Mouse (Mus musculus) MN1 (cell line): ENCODE data around the gene Abcc4.

Experiments used
- DNase-seq: peaks from one replicate; pipeline ENCODE4 v3.0.0-alpha.2; 2016; ENCODE audit warnings: low spot score

Abcc4 gene

DNA sequence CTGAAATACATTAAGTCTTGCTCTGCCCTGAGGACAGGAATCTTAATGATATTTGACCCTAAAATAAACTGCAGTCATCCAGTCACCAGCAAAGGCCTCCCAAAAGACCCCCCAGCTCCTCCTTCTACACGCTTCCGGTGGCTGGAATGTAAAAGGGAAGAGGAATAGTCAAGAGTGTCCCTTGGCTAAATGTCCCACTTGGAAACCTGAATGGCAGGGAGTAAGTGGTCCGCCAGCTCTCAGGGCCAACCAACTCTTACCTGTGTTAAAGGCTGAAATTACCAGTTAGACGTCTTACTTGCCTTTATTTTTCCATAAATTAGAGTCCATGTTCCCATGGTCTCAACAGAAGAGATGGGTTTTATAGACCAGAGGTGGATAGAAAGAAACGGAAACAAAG, 6.9 kb upstream of the Abcc4 start:
- DNase-seq = no peak

GRCm38 (mm10) chr14:118710945-118711344, 4.9 kb upstream of the Abcc4 start:
- no peak for DNase-seq

- peak; percentile 84 for DNase-seq
Measured at GRCm38 (mm10) chr14:118709736-118710135, 3.7 kb upstream of the Abcc4 start.

- no peak for DNase-seq
Measured at GRCm38 (mm10) chr14:118708126-118708525, 2.1 kb upstream of the Abcc4 start.

GRCm38 (mm10) chr14:118706962-118707361, 943 bp upstream of the Abcc4 start:
- no peak for DNase-seq

DNA sequence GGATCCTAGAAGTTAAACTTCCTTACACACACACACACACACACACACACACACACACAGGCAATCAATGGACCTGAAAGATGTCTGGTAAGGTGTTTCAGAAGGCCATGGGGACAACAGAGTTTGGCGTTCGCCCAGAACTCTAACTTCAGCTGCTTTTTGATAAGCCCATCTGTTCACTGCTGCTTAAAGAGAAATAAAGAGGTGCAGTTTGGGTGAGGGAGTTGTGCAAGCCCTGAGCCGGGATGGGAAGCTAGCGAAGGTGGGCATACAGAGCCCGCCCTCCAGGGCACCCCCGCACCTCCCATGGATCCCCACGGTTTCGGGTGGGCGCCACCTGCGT, 583 bp downstream of the Abcc4 start:
- no peak for DNase-seq

GRCm38 (mm10) chr14:118703363-118703762, 2.7 kb downstream of the Abcc4 start:
- DNase-seq = peak; percentile 64

GRCm38 (mm10) chr14:118701991-118702608, 3.9 kb downstream of the Abcc4 start:
- peak; percentile 34 for DNase-seq

- DNase-seq = no peak
Measured at GRCm38 (mm10) chr14:118700576-118700975, 5.4 kb downstream of the Abcc4 start.

GRCm38 (mm10) chr14:118699963-118700362, 6.1 kb downstream of the Abcc4 start:
- no peak for DNase-seq

GRCm38 (mm10) chr14:118699508-118699907, 6.5 kb downstream of the Abcc4 start:
- DNase-seq = no peak

DNA sequence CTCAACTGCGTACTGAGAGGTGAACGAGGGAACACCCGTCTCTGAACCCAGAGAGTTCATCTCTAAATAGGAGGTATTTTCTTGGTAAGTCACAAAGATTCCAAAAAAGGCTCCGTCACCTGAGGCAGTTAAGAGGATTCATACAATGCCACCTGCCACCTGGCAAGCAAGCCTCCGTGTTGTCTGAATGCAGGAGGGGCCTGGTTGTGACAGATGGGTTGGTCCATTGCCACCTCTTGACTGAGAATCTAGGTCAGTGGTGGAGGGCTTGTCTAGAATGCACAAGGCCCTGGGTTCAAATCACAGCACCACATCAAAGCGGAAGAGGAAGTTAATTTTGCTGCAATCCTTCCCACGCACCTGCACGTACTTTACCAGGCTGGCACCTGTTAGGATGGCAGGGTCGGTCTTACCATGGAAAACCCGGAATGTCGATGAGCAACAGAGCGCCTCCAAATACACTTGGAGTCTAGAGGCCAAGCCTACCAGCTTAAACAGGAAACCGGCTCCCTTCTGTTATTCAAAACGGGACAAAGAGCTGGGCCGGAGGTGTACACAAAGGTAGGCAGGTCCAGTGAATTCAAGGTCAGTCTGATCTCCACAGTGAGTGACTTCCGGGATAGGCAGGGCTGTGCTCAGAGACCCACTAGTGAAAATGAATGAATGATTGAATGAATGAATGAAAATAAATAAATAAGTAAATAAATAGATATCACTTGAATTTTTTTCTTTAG, 9.3 kb downstream of the Abcc4 start:
- DNase-seq = no peak

DNA sequence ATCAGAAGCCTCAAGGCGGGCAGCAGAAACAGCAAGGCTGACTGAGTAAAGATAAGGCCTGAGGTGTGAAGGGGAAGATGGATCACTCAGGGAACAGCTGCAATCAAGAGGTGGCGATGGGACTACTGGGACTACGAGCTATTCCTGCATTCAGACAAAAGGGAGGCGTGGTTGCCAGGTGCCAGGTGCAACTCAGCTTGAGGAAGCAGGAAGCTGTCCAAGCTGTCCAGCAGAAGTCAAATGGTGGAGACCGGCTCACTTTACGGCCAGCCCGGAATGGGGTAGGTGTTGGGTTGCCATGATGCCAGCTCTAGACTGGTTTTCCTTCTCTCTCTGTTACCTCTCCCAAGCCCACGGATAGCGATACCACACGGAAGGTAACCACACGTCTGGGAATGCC, 10.2 kb downstream of the Abcc4 start:
- no peak for DNase-seq

DNA sequence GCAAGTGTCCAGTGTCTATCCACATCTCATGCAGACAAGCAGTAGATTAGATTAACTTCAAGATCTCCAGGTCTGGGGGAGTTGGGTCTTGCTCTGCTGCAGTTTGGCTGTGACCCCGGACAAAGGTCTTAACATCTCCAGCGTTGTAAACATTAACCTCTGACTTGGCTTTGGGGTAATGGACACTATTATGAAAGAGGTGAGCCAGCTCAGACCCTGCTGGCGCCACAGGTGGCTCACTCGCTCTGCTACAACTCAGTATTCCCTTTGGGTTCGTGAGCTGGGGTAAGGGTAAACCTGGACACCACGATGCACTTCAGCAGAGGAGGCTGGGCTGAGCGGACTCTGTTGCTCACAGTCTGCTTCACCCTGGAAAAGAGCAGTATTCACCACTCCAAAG, 11.7 kb downstream of the Abcc4 start:
- no peak for DNase-seq

DNA sequence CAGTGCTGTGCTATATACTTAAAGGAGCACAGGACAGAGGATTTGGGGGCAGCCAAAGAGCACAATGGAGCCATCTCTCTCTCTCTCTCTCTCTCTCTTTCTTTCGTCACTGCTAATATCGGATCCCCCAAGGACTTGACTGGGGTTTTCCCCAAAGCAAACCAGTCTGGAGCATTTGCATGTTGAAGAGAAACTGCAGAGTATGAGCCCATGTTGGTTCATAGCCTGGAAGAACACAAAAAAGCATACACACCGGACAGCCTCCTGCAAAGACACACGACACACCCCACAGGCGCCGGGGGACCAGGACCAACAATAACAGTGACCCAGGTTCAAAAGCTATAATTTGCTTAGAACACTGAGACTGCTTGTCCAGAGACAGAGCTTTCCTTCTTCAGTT, 14.1 kb downstream of the Abcc4 start:
- DNase-seq = no peak

DNA sequence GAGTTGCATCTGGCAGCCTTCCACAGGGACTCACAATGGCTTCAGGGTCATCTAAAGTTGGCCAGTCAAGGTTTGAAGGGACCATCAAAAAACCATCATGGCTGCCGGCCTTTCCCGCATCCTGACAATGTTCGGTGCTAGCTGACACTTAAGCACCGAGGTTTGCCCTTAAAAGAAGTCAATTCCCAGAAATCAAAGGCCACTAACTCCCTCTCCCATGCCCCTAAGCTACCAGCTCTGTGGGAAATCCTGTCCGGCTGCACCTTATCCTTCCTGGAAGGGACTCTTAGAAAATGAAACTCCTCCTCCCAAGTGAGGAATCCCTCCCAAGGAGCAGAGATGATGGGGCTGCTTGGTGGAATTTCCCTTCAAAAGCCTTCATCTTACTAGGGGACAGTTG, 14.6 kb downstream of the Abcc4 start:
- no peak for DNase-seq

DNA sequence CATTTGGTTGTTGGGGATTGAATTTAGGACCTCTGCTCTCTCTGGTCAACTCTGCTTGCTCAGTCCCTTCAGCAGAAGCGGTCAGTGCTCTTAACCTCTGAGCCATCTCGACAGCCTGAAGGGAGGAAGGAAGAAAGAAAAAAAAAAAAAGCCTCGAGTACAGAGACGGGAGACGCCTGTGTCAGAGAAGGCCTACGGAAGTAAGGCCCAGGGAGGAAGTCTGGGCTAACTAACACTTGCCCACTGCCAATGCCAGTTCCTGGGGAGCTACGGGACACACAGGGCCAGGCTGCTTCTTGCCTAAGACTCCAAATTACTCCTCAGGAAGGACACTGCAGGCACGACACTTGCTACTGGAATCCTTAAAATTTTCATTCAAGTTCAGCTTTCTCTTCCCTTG, 15.1 kb downstream of the Abcc4 start:
- no peak for DNase-seq

GRCm38 (mm10) chr14:118690336-118690735, 15.7 kb downstream of the Abcc4 start:
- no peak for DNase-seq

- DNase-seq = no peak
Measured at GRCm38 (mm10) chr14:118688643-118689042, 17.4 kb downstream of the Abcc4 start.

- DNase-seq = no peak
Measured at GRCm38 (mm10) chr14:118686861-118687260, 19.2 kb downstream of the Abcc4 start.

GRCm38 (mm10) chr14:118685572-118685971, 20.4 kb downstream of the Abcc4 start:
- DNase-seq = no peak

DNA sequence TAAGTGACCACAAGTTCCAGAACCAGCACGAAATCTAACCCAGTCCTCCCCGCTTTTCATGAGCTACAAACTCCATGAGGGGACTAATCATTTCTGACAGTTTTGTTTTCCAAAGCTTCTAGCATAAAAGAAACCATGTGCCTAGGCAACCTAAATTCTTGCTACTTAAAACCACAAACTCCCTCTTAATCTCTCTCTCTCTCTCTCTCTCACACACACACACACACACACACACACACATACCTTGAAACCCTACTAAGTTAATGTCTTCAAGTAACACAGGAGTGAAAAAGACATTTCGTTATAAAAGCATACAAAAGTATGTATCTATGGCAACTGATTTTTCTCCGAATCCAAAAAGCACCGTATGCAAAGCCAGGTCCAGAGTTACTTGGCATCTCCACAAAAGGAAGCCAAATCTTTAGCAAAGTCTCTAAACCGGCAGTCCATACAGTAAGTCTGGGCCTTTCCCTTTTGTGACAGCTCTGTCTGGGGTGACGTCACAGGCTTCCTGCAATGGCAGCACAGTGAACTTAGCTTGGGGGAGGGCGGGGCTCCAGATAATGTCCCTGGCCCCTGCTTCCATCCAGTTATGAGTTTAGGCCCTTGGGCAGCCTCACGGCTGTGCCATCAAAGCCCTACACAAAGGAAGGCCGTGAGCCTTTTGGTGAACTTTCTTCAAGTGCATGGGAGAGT, 23.5 kb downstream of the Abcc4 start:
- DNase-seq = no peak

DNA sequence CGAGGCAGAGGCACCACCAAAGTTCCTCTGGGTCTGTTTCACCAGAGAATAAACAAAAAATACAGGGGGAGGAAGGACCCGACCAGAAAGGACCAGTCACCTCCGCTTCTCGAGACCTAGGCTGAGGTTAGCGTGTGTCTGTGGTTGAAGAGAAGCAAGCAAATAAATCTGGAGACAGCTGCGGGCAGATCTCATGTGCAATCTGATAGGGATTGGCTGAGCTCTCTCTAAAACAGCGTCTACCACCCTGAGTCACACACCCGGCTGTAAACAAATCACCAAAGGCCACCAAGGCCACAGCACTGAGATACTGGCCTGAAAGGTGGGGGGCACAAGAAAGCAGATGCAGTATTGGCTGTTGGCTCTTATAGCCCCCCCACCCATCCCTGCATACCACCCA, 24.9 kb downstream of the Abcc4 start:
- no peak for DNase-seq
